Mouse (Mus musculus) kidney, adult 2 months (tissue): ENCODE results near the gene Rbms1.

ENCODE experiments used
- CTCF ChIP-seq: fragments of 200-500 bp; conservative IDR thresholded peaks from 2 replicates; pipeline ENCODE4 v1.5.1; 2011; ENCODE audit warnings: low read depth, mild to moderate bottlenecking, control low read depth, low read length, moderate library complexity, mixed read lengths; ENCODE audit not compliant: insufficient read depth, insufficient read length
- POLR2A ChIP-seq: fragments of 200-500 bp; IDR thresholded peaks from one replicate; pipeline ENCODE4 v1.6.1; 2011; ENCODE audit warnings: low read depth, low read length, control low read depth

DNA sequence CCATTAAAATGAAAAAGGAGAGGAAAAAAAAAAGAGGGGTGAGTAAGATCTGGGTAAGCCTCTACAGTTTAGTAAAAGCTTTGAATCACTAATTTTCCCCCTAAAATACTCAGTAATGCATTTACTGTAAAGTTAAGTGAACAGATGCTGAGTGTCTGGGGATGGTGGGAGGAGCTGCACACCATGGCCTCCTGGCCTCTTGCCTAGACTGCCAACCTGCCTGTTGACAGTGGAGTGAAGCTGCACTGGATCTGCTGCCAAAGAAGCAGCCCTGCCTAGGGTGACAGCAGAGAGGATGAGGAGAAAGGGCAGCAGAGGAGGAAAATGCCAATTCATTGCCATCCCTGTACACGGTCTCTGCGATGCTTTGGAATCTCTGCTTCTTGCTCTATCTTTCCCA is 99.2 kb downstream of the Rbms1 start:
- TF ChIP-seq CTCF = no peak
- no peak for TF ChIP-seq POLR2A
